Mouse (Mus musculus) erythroid progenitor cell, adult 5-6 weeks (primary cell): ENCODE data around the gene Shb. TPM values are rescaled to one million over a fixed set of nuclear protein-coding genes. Genes with fewer than 3 reads are reported as not detected.

Source experiments
- ATAC-seq: replicated peaks from 2 replicates; pipeline ENCODE4 v1.8.0; 2016; ENCODE audit warnings: moderate number of reproducible peaks, mild to moderate bottlenecking, moderate TSS enrichment, inconsistent platforms; ENCODE audit not compliant: poor library complexity, low FRiP score, severe bottlenecking
- total RNA-seq, 2 experiments: library from RNA; stranded (forward) in 1 of 2; stranded (reverse) in 1 of 2; fragments of 150-400 nt in 1 of 2; fragments of 186-747, 209-891 nt in 1 of 2; gene quantifications; 2 replicates each; pipeline versions ENCODE4 v1.2.3 to v1.2.4; 2015 to 2017; ENCODE audit warnings: low replicate concordance in 2 of 2

Gene Shb
- total RNA-seq, 2 experiments from 2014 or later = 1.3 to 6.5 TPM

GRCm38 (mm10) chr4:45464528-45464927 is 67.7 kb downstream of the Shb start:
- no peak for ATAC-seq

- no peak for ATAC-seq
Observed at GRCm38 (mm10) chr4:45464123-45464522, 68.1 kb downstream of the Shb start.

- peak; percentile 55 for ATAC-seq
Observed at GRCm38 (mm10) chr4:45462628-45463027, 69.6 kb downstream of the Shb start.

- no peak for ATAC-seq
Observed at GRCm38 (mm10) chr4:45461661-45462060, 70.6 kb downstream of the Shb start.

GRCm38 (mm10) chr4:45459375-45459774 is 72.9 kb downstream of the Shb start:
- no peak for ATAC-seq

- no peak for ATAC-seq
Observed at GRCm38 (mm10) chr4:45457543-45457942, 74.7 kb downstream of the Shb start.

GRCm38 (mm10) chr4:45455001-45455400 is 77.3 kb downstream of the Shb start:
- no peak for ATAC-seq

GRCm38 (mm10) chr4:45453271-45453851 is 78.9 kb downstream of the Shb start:
- no peak for ATAC-seq

GRCm38 (mm10) chr4:45452569-45453111 is 79.6 kb downstream of the Shb start:
- no peak for ATAC-seq

GRCm38 (mm10) chr4:45449012-45449411 is 83.3 kb downstream of the Shb start:
- no peak for ATAC-seq

- ATAC-seq = no peak
Observed at GRCm38 (mm10) chr4:45448481-45448880, 83.8 kb downstream of the Shb start.

GRCm38 (mm10) chr4:45447196-45447595 is 85.1 kb downstream of the Shb start:
- no peak for ATAC-seq

GRCm38 (mm10) chr4:45445235-45445634 is 87.0 kb downstream of the Shb start:
- no peak for ATAC-seq

GRCm38 (mm10) chr4:45444813-45445212 is 87.5 kb downstream of the Shb start:
- ATAC-seq = no peak

GRCm38 (mm10) chr4:45443652-45444051 is 88.6 kb downstream of the Shb start:
- ATAC-seq = no peak

GRCm38 (mm10) chr4:45442237-45442636 is 90.0 kb downstream of the Shb start:
- no peak for ATAC-seq

- no peak for ATAC-seq
Observed at GRCm38 (mm10) chr4:45441778-45442177, 90.5 kb downstream of the Shb start.

- ATAC-seq = no peak
Observed at GRCm38 (mm10) chr4:45439281-45439680, 93.0 kb downstream of the Shb start.

GRCm38 (mm10) chr4:45437010-45437409 is 95.3 kb downstream of the Shb start:
- ATAC-seq = no peak

GRCm38 (mm10) chr4:45436383-45436913 is 95.8 kb downstream of the Shb start:
- no peak for ATAC-seq

GRCm38 (mm10) chr4:45435899-45436298 is 96.4 kb downstream of the Shb start:
- ATAC-seq = no peak

- no peak for ATAC-seq
Observed at GRCm38 (mm10) chr4:45434681-45435080, 97.6 kb downstream of the Shb start.
